Mouse (Mus musculus): ENCODE measurements at regions not wholly inside any gene's neighbourhood (a gene's known extent, or its start where the extent isn't known, plus 50 kb on each side); places are given as distances from the start of the nearest gene placed in this dataset.

DNA sequence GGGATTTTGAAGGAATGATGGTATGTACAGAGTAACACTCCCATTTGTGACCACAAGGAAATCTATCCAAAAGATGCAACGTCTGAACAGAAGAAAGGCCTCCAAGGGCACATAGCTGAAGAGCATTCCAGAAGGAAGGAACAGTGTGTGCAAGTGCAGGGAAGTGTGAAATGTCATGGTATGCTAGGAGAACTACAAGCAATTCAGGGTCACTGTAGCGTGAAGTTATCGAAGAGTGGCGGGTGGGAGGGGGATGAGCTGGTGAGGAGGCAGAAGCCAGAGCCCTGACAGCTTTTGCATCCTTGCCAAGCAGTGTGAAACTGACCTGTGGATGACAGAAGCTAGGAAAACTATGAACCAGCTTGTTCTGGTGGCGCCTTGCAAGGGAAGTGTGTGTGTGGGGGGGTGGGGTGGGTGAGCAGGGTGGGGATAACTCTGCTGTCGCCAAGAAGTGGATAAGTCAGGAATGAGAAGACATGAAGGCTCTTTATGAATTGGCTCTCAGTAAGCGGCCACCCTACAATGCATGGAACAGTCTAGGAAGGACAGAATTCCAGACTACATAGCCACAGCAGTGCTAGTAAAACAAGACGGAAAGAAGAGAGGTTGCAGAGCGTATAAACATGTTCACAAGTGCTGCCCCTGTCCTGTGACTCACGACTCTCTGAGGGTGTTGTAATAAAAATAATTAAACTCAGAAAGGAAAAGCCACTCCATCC lies 179.3 kb upstream of the Acvr2a start:
- no peak for TF ChIP-seq GATA1 (IDR thresholded peaks at IDR 0.05; ENCODE audit: borderline replicate concordance, low read length)
- no peak for TF ChIP-seq FLI1 (IDR thresholded peaks at IDR 0.05; ENCODE audit: low read length)
